Mouse (Mus musculus): ENCODE results near the gene Osbp.
A peak's percentile ranks its signal among the peaks of the same experiment; 100 is the strongest.

Gene Osbp

GRCm38 (mm10) chr19:12010916-12011559 is 45.3 kb downstream of the Osbp start:
- peak; percentile 64 to 75 for DNase-seq (ENCODE audit: low spot score in 2 of 2)

- DNase-seq (ENCODE audit: low spot score in 2 of 2), result peak; percentile 82 to 89
Measured at GRCm38 (mm10) chr19:12011560-12012556, 46.1 kb downstream of the Osbp start.

- no peak for DNase-seq (ENCODE audit: low spot score in 2 of 2)
Measured at GRCm38 (mm10) chr19:12012615-12013014, 46.9 kb downstream of the Osbp start.

GRCm38 (mm10) chr19:12013228-12013627 is 47.5 kb downstream of the Osbp start:
- DNase-seq (ENCODE audit: low spot score in 2 of 2), result peak; percentile 31 to 56

GRCm38 (mm10) chr19:12015708-12016107 is 50.0 kb downstream of the Osbp start:
- DNase-seq (ENCODE audit: low spot score in 2 of 2), result no peak

- no peak for DNase-seq (ENCODE audit: low spot score in 2 of 2)
Measured at GRCm38 (mm10) chr19:12016192-12016591, 50.5 kb downstream of the Osbp start.

GRCm38 (mm10) chr19:12024149-12024548 is 58.4 kb downstream of the Osbp start:
- no peak for DNase-seq (ENCODE audit: low spot score in 2 of 2)

- no peak for DNase-seq (ENCODE audit: low spot score in 2 of 2)
Measured at GRCm38 (mm10) chr19:12025333-12025732, 59.6 kb downstream of the Osbp start.

- no peak for DNase-seq (ENCODE audit: low spot score in 2 of 2)
Measured at GRCm38 (mm10) chr19:12026606-12027005, 60.9 kb downstream of the Osbp start.

GRCm38 (mm10) chr19:12037727-12038126 is 72.0 kb downstream of the Osbp start:
- DNase-seq (ENCODE audit: low spot score in 2 of 2), result no peak

GRCm38 (mm10) chr19:12041217-12041616 is 75.5 kb downstream of the Osbp start, which contains the start of gene Olfr1423:
Gene Olfr1423 (minus strand): TSS chr19:12041317.
- no peak for DNase-seq (ENCODE audit: low spot score in 2 of 2)

- no peak for DNase-seq (ENCODE audit: low spot score in 2 of 2)
Measured at GRCm38 (mm10) chr19:12043163-12043562, 77.4 kb downstream of the Osbp start.
